Mouse (Mus musculus) embryonic fibroblast, embryonic 13.5 days (primary cell): Measurements from ENCODE around the gene Nupr1l.

ENCODE experiments used
- CTCF ChIP-seq: IDR thresholded peaks from 2 replicates; pipeline ENCODE4 v1.5.1; 2011; ENCODE audit warnings: mild to moderate bottlenecking, control low read depth, low read length, moderate library complexity, borderline replicate concordance; ENCODE audit not compliant: insufficient read depth
- POLR2A ChIP-seq: IDR thresholded peaks from 2 replicates; pipeline ENCODE4 v1.6.1; 2011; ENCODE audit warnings: low read depth, mild to moderate bottlenecking, control low read depth, low read length, moderate library complexity

GRCm38 (mm10) chr5:129919320-129919719 is 11.0 kb downstream of the Nupr1l start:
- TF ChIP-seq POLR2A (no peak), CTCF (no peak)
